Mouse (Mus musculus): ENCODE results near the gene Cyb561.

Cyb561 gene

DNA sequence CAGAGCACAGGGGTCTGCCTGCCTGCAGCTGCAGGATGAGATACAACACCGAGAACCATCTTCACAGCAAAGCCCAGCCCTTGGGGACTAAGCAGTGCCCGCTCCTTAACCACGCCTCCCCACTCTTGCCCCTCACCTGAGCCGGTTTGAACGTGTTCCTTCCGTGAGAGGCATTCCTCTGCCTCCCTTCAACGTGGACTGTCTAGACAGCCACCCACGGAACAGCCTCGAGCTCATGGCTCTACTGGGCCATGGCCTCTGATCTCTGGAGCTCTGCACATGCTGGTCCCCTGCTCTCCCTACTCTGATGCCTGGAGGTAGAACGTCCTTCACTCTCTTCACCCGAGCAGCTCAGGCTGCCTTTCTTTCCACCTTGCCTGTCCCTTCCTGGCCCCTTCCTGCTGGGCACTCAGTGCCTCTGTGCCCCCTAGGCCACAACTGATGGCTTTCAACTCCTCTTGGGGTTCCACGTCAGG lies at the start of gene Cyb561:
TSS of gene Cyb561 (minus strand) at position 426 of the 476 bp plus-strand sequence.
- peak; percentile 49 for DNase-seq (ENCODE audit: low read depth, low spot score)

DNA sequence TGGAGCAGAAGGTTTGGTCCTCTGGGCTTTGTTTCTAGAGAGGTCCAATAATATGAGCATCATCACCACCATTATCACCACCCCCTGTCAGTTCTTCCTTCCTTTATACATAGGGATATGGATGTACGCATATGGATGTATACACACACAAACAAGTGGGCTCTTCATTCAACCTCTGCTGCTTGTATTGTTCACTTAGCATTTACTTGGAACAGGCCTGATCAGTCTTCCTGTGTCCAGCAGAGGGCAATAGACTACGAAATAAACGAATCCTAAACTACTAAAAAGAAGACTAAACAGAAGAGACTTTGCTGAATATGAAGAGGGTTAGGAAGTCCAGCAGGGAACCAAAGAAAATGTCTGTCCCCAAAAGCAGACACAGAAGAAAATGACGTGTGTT lies 48.6 kb upstream of the Cyb561 start:
- peak; percentile 55 for DNase-seq (ENCODE audit: low read depth, low spot score)

DNA sequence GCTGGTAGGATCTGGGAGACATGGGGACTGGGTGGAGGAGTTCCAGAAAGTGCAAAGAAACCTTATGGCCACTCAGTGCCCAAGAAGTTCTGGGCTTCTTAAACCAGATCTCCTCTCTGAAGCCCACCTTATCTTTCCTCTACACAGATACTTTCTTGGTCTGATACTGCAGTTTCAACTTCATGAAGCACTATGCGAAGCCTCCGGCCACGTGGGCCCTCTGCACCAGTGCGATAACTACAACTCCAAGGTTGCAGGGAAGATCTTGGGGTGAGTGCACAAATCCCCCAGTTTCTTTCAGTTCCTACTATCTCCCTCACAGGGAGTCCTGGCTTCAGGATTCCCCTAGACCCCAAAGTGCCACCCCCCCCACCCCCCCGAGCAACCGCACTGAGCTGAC lies 46.9 kb upstream of the Cyb561 start:
- no peak for DNase-seq (ENCODE audit: low read depth, low spot score)

DNA sequence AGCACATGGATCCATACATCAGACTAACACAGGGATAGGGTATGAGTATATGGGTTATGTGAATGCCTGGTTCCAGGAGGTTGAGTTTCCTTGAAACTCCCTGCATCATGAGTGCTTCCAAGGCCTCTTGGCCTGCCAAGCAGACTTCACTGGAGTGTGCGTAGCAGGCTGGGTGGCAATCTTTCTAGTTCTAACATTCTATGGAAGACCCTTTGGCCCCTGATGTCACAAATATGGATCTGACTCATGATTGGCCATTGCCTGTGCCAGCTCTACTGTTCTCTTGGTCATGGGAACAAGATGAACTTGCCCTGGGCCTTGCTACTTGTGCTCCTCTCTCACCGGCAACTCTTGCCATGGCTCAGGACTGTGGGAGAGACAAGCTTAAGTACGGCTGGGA lies 41.2 kb upstream of the Cyb561 start, which contains the start of gene Ace3:
TSS of gene Ace3 (plus strand) at position 301 of the 400 bp plus-strand sequence.
- DNase-seq (ENCODE audit: low read depth, low spot score), result no peak

DNA sequence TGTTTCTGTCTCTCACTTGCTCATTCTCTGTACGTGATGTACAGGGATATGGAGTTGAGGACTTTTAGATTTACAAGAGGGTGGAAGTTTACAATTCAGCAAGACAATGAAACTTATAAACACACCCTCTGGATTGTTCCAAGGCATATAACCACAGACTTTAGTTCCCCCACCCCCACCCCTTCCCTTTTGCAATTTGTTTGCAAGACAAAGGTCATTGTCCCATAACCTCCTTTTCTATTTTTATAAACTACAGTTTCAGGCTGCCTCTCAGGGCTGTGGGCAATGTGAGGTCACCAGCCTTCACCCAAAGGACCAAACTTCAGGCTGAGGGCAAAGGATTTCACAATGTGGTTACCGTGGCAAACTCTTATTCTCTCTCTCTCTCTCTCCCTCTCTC lies 37.1 kb upstream of the Cyb561 start:
- DNase-seq (ENCODE audit: low read depth, low spot score), result no peak

DNA sequence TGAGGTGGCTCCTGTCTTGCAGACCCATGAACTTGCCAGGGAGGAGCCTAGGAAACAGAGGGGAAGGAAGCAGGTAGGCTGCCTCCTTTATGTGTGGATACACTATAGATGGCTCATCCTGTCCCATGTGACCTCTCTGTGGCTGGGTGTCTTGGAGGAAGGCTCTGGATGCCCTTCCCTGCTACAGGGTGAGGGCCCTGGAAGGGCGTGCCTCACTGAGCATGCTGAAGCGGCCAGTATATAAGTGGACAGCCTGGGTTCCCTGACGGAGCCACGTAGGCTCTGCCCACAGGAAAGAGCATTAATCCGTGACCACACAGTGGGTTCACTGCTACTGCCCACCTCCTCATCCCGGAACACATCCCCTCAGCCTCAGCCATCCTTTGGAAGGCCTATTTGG lies 36.3 kb upstream of the Cyb561 start:
- DNase-seq (ENCODE audit: low read depth, low spot score), result no peak

DNA sequence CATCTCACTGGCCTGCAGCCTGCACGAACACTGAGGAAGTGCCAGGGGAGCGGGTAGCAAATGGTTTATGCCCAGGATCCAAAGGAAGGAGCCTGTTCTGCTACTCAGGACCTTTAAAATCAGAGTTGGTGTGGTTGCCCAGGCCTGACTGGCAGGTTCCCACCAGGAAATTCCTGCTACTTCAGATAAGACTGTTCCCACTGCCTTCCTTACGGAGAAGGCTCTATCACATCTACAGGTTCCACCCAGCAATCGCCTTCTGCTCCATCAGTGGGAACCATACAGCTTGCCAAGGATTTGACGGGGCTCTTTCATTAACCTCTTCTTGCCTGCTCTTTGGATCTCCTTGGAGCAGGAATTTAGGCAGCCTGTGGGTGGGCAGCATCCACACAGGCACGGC lies 34.3 kb upstream of the Cyb561 start:
- DNase-seq (ENCODE audit: low read depth, low spot score), result no peak

DNA sequence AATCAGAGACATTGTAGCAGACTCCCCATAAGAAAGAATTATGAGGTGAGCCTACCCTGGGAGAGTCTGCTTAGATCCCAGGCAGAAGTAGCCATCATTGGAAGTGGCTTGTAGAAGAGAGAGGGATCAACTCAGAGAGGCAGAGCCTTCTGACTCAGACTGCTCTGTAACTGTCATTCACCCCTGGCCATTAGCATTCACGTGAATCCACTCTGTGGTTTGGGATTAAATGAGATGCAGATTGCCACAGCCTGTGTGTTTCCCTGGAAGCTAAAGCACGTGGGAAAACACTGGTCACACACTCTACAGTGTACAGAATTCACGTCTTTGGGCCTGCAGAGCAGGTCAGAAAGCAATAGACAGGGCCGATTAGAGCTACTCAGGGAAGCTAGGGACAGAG lies 31.3 kb upstream of the Cyb561 start:
- DNase-seq (ENCODE audit: low read depth, low spot score), result no peak

DNA sequence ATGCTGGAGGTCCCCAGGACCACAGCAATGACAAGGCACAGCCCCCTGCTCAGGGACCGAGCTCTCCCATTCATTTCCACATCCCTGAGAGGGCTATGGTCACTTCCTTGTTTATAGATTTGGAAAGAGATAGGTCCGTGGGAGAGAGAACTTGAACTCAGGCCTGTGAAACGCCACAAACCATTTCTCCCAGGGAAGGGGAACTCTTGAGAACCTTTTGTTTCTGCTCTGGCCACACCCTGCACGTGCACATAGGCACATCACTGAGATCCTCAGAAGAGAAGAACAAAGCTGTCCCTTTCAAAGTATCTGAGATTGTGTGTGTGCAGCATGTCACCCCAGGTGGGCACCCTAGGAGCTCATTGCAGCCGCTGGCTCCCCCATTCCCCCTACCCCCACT lies 25.5 kb upstream of the Cyb561 start:
- DNase-seq (ENCODE audit: low read depth, low spot score), result no peak

DNA sequence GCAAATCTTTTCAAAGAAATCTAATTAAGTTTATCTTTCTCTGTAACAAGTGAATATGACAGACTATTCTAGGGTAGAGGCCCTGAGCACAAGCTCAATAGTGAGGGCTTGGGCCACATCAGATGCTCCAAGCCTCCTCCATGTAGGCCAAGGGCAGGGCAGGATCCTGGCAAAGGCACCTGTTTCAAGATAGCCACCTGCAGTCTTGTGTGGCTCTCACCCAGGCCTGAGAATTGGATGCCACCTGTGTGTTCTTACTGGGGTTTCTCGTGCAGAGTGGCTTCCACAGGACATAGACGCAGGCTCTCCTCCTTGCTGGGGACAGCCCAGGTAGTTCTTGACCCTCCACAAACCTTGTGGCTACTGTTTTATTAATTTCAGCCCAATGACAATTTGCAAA lies 25.1 kb upstream of the Cyb561 start:
- DNase-seq (ENCODE audit: low read depth, low spot score), result no peak

DNA sequence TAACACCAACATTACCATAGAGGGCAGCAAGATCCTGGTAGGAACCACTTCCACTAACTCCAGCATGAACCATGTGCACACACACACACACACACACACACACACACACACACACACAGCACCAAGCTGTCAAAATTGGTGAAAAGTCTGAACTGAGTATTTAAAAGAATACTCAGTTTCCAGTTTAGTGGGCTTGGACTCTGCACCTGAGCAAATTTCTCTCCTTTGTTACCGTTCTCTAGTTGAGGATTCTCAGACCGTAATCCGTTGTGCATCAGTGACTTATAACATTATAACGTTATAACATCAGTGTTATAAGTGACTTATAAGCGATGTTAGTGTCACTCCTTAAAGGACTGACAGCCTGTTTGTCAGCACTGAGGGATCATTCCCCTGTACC lies 22.5 kb upstream of the Cyb561 start:
- no peak for DNase-seq (ENCODE audit: low read depth, low spot score)

DNA sequence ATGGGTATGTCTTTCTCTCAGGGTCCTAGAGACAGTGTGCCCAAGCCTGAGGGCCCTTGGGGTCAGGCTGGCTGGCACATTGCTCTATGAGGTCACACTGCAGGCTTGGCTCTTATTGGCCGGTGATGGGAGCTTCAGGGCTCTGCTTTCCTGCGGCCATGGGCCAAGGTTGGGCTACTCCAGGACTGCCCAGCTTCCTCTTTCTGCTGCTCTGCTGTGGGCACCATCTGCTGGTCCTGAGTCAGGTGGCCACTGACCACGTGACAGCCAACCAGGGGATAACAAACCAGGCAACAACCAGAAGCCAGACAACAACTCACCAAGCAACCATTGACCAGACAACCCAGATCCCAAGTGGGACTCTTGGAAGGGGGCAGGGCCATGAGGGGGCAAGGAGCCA lies 21.9 kb upstream of the Cyb561 start:
- no peak for DNase-seq (ENCODE audit: low read depth, low spot score)

DNA sequence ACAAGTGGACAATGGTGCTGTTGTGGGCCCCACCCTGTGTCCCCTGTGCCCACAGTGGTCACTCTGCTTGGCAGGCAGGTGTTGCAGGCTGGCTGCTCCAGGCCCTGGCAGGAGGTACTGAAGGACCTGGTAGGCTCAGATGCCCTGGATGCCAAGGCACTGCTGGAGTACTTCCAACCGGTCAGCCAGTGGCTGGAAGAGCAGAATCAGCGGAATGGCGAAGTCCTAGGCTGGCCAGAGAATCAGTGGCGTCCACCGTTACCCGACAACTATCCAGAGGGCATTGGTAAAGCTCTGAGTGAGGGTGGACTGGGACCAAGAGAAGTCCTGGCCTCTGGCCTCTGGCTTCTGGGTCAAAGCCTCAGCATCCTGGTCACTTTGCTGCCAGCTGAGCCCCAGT lies 21.5 kb upstream of the Cyb561 start:
- DNase-seq (ENCODE audit: low read depth, low spot score), result no peak

DNA sequence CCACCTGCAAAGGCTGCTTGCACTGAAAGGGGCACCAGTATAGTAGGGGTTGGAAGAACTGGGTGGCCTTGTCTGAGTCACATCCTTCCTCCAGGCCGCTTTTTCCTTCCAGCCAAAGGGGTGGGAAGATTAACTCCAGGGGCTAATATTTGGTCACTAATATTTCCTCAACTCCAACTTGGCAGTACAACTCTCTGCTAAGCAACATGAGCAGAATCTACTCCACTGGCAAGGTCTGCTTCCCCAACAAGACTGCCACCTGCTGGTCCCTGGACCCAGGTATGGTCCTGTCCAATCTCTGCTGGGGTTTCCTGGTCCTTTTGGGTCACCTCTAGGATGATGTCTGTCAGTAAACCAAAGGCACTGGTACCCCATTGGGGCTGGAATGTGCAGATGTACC lies 16.4 kb upstream of the Cyb561 start:
- no peak for DNase-seq (ENCODE audit: low read depth, low spot score)

DNA sequence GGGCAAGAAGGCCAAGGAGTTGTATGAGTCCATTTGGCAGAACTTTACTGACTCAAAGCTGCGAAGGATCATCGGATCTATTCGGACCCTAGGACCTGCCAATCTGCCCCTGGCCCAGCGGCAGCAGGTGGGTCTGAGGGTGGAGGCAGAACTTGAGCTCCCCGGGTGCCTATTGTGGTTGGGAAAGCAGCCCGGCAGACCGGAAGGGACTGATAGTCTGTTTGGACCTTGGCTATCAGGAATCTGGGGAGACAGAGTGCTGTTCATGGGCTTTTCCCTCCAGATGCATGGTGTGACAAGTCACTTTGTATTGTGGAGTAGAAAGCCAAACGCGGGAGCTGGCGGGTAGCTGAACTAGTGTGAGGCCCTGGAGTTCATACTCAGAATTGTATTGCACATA lies 15.8 kb upstream of the Cyb561 start:
- DNase-seq (ENCODE audit: low read depth, low spot score), result no peak

DNA sequence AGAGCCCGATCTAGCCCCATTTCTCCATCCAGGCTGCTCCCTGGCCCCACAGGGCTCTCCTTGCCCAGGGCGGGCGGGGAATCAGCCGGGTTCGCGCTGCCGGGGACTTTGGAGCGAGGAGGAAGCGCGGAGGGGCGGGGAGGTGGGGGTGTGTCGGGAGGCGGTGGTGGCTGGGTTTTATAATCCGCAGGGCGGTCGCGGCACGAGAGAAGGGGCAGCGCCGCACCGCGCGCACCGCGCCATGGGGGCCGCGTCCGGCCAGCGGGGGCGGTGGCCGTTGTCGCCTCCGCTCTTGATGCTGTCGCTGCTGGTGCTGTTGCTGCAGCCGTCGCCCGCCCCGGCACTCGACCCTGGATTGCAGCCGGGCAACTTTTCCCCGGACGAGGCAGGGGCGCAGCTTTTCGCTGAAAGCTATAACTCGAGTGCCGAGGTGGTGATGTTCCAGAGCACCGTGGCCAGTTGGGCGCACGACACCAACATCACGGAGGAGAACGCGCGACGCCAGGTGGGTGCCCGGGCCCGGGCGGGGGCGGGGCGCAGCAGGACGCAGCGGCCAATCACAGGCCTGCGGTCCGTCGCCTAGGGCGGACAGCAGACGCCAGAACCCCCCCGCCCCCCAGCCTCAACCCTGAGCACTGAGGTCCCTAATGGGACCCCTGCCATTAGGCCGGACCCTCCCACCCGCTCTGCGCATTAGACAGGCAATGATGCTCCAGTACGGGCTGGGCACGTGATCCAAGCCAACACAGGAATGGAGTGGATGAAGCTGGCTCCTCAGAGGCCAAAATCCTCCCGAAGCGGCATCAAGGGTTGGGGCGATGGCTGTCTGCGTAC lies 14.8 kb upstream of the Cyb561 start, which contains the start of gene Ace:
TSS of gene Ace (plus strand) at position 205 of the 834 bp plus-strand sequence.
- DNase-seq (ENCODE audit: low read depth, low spot score), result peak; percentile 50

DNA sequence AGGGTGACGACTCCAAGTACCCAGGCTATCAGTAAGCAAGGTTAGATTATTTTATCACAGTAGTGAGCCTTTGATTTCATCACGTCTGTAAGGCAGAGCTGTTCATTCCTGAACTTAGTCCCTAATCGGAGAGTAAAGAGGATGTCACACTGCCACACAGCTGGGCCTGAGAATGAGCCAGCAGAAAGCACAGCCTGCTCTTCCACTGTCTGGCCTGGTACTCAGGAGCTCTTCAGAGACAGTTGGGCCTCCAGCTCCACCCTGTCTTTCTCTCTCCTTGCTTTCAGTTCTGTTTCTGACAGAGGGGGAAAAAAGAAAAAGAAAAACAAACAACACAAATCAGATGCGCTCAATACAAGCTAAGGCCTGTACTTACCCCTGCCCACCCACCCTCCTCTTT lies 13.2 kb upstream of the Cyb561 start:
- DNase-seq (ENCODE audit: low read depth, low spot score), result no peak

DNA sequence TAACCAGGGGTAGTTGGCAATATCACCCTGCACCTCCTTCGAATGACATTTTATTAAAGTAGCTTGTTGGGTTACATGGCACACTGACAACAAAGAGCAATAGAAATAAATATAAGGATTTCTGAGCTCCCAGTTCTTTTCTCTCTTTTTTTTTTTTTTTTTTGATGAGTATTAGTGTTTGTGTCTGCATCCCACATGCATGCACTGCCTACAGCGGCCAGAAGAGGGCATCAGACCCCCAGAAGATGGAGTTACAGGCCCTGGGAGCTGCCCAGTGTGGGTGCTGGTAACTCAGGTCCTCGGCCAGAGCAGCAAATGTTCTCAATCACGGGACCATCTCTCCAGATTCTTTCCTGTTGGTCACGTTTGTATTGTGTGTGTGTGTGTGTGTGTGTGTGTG lies 11.6 kb upstream of the Cyb561 start:
- peak; percentile 80 for DNase-seq (ENCODE audit: low read depth, low spot score)

DNA sequence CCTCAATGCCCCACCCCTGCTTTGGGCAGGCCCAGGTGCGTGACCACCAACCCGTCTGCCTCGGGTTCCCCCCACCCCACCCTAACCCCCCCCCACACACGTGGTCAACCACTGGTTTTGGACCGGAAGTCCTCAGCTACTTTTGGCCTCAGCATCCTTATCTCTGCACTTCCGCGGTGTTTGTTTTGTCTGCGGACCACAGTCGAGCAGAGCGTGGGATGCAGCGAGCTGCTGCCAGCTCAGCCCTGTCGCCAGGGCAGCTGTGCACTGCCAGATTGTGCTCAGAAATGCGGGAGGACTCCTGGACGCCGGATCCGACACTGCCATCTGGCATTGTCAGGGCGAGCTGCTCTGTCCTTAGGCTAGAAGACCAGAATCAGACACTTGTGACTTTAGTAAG lies 6.2 kb upstream of the Cyb561 start:
- no peak for DNase-seq (ENCODE audit: low read depth, low spot score)

DNA sequence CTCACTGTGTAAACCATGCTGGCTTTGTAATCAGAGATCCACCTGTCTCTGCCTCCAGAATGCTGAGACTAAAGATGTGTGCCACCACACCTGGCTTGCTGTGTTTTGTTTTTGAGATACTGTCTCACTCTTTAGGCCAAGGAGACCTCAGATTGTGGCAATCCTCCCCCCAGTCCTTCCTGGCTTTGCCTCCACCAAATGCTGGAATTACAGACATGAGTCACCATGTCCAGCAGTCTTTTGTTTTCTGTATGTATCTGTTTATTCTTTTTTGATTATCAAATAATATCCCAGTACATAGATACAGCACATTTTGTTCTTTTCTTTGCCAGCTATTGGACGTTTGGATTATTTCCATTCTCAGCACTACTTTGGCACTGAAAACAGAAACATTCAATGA lies 5.4 kb upstream of the Cyb561 start:
- DNase-seq (ENCODE audit: low read depth, low spot score), result no peak

DNA sequence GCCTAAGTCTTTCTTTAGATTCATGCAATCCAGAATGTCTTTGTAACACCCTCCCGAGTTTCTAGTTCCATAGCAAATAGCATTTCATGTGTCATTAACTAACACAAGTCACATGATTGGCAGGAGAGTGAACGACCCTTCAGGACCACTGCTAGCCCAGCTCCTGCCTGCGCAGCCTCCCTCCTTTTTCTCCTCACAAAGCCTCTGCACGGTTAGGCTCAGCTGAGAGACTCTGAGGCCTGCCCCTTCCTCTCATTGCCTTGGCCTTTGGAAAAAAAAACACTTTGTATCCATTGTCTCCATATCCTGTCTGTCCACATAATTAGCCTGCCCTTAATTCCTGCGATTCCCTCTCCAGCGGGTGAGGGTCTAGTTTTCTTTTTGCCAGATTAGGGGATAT lies 4.4 kb upstream of the Cyb561 start:
- DNase-seq (ENCODE audit: low read depth, low spot score), result no peak

DNA sequence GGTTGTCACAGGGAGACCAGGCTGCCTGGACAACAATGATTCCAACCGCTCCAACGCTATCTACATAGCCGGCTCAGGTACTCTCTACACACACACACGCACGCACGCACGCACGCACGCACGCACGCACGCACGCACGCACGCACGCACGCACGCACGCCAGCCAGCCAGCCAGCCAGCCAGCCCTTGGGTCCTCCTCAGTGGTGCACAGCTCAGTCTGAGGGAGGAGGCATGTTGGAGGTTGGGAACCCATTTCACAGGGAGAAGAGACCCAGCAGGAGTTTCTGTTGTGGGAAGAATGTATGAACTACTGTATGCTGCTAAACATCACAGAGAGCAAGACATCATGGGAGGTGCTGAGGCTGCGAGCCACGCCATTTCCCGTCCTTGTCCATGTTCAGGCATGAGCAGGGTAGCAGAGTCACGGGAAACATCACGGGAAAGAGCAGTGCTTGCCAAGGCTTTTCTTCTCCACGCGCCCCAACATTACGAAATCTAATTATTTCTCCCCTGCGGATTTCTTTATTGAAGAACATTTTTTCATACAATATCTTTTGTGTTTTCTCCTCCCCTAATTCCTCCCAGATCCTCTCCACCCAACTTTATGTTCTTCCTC lies 2.8 kb upstream of the Cyb561 start:
- DNase-seq (ENCODE audit: low read depth, low spot score), result peak; percentile 80

DNA sequence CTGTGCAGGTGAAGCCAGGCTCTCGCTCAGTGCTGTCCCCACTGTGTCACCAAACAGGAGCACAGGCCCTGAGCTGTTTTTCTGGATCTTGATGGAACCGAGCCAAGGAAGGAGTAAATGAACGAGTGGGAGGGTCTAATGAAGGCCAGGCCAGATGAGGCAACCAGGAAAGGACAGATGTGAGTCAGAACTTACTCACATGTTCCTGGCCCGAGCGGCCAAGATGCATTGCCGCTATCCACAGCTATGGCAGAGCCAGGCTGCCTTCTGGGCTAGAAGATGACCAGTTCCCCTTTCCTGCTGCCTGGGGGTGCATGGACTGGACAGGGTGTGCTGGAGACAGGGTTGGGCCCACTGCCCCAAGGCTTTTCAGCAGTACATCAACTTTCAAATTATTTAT lies 266 bp upstream of the Cyb561 start:
- DNase-seq (ENCODE audit: low read depth, low spot score), result no peak
